Mouse (Mus musculus): ENCODE measurements around the gene Btn2a2.

GRCm38 (mm10) chr13:23521703-23522102 is 33.0 kb upstream of the Btn2a2 start:
- no peak for TF ChIP-seq CTCF (IDR thresholded peaks at IDR 0.05; ENCODE audit: low read depth, low read length)
- no peak for TF ChIP-seq GATA1 (IDR thresholded peaks at IDR 0.05; ENCODE audit: borderline replicate concordance, low read length)
- TF ChIP-seq TAL1 (conservative IDR thresholded peaks at IDR 0.05; ENCODE audit: low read depth, low read length), result no peak
- no peak for TF ChIP-seq POLR2AphosphoS5 (IDR thresholded peaks at IDR 0.05; ENCODE audit: insufficient replicate concordance, low read depth, low read length)

Measured in G1E (cell line).